Mouse (Mus musculus): ENCODE measurements around the gene Iffo1. TPM values are rescaled to one million over a fixed set of nuclear protein-coding genes. Genes with fewer than 3 reads are reported as not detected.
A peak's percentile ranks its signal among the peaks of the same experiment; 100 is the strongest.

Iffo1 gene
- 1 to 10 TPM; 7.8 to 9.4 TPM for total RNA-seq (2021)
- long read RNA-seq, experiment 1, partial matches to known transcripts, result 0 of 4 reads
- long read RNA-seq, experiment 1, other reads (novel, unspliced or antisense), result 4 of 4 reads
- long read RNA-seq, experiment 2, partial matches to known transcripts, result 2 of 9 reads
- long read RNA-seq, experiment 2, other reads (novel, unspliced or antisense), result 7 of 9 reads

DNA sequence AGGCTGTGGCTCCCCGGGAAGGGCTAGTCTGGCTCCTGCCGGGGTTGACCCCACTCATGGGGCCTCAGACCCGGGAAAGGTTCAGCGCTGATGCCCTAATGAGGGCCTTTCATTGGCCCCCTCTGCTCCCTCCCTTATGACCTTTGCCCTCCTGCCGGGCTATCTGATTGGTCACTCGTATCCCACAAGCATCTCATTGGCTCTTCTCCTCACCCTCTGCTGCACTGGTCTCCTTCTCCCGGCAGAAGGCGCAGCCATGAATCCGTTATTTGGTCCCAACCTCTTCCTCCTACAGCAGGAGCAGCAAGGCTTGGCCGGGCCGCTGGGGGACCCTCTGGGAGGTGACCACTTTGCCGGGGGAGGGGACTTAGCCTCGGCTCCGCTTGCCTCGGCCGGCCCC, at the start of gene Iffo1:
TSS of gene Iffo1 (plus strand) at position 241 of the 400 bp plus-strand sequence.
- TF ChIP-seq CTCF (IDR thresholded peaks at IDR 0.05), result peak; percentile 66
- DNase-seq, result peak; percentile 93
- Histone ChIP-seq H3K4me3 (peak within 1 kb of the TSS; percentile 79), H3K27ac (peak within 1 kb of the TSS; percentile 94)
- intact Hi-C loops (cut with DNase I), result loop anchor here (5.0 kb wide), 1 partner anchor 87 kb away; the partner anchor contains the start of gene Tapbpl

DNA sequence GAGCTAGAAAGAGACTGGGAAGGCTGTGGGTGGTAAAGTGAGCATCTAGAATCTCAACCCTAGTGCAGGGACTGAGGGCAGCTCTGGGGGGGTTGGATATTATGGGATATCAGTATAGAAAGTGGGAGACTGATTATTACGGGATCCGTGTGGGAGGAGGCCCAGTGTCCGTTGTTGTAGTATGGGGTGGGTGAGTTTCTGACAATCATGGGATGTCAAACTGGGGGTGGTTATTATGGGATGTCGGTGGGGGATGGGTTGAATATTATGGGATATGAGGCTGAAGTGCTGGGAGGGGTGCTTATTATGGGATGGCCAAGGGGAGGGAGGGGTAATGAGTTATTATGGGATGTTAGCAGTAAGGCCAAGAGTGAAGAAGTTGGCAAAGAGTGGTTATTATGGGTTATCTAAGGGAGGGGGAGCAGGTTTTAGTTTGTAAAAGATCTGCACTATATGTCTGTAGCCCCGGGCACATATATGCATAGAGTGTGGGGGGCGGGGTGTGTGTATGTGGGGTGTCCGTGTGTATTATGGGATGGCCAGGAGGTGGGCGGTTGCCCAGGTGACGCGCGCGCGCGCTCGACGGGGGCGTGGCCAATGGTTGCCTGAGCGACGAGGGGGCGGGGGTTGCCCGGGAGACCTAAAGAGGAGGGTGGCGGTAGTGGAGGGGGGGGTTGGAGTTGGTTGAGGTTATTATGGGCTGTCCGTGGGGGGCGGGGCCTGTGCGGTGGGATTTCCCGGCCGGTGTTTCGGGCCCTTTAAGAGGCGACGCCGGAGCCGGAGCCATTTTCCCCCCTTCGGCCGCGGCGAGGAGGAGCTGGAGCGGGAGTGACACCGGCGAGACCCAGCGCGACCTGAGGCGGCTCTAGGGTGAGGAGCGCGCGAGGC, 49.4 kb upstream of the Iffo1 start, which contains the start of gene Chd4:
TSS of gene Chd4 (plus strand) at position 591 of the 888 bp plus-strand sequence.
- peak within 1 kb of the TSS; percentile 98 for H3K4me3 ChIP-seq
- intact Hi-C loops (cut with DNase I), result loop anchor here (5.0 kb wide), 1 partner anchor 37 kb away; the partner anchor contains the start of gene Nop2
- H3K27ac ChIP-seq, result peak within 1 kb of the TSS; percentile 94
- TF ChIP-seq CTCF (IDR thresholded peaks at IDR 0.05), result no peak
- DNase-seq, result peak; percentile 94

DNA sequence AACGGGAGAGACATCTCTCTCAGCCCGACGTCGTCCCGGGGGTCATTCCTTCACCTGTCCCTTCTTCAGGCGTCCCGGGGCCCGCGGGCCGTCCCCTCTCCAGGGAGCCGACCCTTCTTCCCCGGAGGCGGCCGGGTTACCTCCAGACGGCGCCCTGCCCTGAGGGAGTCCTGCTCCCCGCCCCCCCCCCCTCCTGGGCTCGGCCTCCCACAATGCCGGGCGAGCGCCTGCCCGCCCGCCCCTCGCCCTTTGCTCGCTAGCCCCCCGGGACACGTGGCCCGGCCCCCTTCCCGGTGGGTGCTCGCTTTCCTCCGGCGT, 48.8 kb upstream of the Iffo1 start:
- Histone ChIP-seq H3K27ac (peak overlapping the region; percentile 94), H3K4me3 (peak overlapping the region; percentile 98)
- DNase-seq, result no peak
- intact Hi-C loops (cut with DNase I), result loop anchor here (5.0 kb wide), 1 partner anchor 36 kb away; the partner anchor contains the start of gene Nop2
- TF ChIP-seq CTCF (IDR thresholded peaks at IDR 0.05), result no peak

DNA sequence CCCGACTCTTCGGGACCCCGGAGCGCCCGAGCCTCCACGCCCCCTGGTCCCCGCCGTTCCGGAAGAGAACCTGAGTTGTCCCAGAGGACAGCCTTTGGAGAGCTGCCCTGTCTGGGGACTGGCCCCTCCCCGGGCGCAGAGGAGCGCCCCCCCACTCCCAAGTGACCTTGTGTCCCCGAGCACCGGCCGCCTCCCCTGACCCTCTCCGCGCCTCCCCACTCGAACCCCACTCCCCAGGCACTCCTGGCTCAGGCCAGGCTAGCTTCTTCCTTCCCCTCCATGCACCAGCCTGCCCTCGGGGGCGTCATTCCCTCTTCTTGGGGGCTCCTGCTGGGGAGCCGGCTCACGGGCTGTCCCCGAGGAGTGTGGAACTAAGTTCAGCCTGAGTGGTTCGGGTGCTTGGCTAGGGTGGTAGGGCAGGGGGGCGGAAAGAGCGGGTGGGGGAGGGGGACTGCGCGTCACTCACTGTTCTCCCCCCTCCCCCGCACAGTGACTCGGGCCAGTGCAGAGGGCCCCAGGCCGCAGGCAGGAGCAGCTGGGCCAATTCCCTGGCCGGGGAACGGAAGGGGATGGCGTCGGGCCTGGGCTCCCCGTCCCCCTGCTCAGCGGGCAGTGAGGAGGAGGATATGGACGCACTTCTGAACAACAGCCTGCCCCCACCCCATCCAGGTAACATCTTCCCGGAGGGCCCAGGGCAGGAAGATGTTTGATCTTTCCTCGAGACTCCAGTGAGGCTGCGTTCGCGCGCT, 48.3 kb upstream of the Iffo1 start:
- peak; percentile 80 for DNase-seq
- intact Hi-C loops (cut with DNase I), result loop anchor here (5.0 kb wide), 1 partner anchor 36 kb away; the partner anchor contains the start of gene Nop2
- no peak for TF ChIP-seq CTCF (IDR thresholded peaks at IDR 0.05)
- peak overlapping the region; percentile 94 for H3K27ac ChIP-seq
- H3K4me3 ChIP-seq, result peak overlapping the region; percentile 98

DNA sequence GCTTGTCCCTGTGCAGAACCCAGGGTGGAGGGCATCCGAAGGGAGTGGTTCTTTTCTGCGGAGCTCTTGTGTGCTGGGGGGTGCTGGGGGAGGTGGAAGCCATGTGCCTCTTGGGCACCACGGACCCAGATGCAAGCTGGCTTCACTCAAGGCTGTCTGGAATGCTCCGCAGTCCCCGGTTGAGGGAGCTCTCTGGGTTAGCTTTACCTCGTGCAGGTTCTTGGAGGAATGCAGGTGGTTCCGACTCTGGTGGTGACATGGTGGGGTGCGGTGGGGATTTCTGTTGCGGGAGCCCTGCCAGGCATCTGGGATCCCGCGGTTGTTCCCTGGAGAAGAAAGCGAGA, 47.7 kb upstream of the Iffo1 start:
- H3K4me3 ChIP-seq, result peak overlapping the region; percentile 98
- peak overlapping the region; percentile 94 for H3K27ac ChIP-seq
- intact Hi-C loops (cut with DNase I), result loop anchor here (5.0 kb wide), 1 partner anchor 35 kb away; the partner anchor contains the start of gene Nop2
- no peak for TF ChIP-seq CTCF (IDR thresholded peaks at IDR 0.05)
- DNase-seq, result no peak

DNA sequence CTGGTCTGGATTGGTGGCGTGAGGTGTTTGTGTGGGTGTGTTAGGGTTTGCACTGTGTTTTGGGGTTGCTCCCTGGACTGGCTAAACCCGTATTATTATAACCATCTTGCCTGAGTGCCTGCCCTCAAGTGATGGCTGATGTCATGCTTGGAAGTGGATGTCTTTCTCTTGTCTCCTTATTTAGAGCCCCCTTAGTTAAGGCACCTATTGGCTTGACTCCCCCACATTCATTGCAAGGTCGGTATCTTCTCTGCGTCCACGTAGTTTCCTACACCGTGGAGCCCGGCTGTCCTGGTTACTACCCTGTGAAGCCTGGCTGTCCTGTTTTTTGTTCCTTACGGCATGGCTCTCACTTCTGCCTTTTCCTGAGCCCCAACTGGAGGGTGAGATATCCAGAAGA, 47.1 kb upstream of the Iffo1 start:
- intact Hi-C loops (cut with DNase I), result loop anchor here (5.0 kb wide), 1 partner anchor 34 kb away; the partner anchor contains the start of gene Nop2
- H3K4me3 ChIP-seq, result peak overlapping the region; percentile 98
- H3K27ac ChIP-seq, result peak overlapping the region; percentile 94
- TF ChIP-seq CTCF (IDR thresholded peaks at IDR 0.05), result no peak
- no peak for DNase-seq

DNA sequence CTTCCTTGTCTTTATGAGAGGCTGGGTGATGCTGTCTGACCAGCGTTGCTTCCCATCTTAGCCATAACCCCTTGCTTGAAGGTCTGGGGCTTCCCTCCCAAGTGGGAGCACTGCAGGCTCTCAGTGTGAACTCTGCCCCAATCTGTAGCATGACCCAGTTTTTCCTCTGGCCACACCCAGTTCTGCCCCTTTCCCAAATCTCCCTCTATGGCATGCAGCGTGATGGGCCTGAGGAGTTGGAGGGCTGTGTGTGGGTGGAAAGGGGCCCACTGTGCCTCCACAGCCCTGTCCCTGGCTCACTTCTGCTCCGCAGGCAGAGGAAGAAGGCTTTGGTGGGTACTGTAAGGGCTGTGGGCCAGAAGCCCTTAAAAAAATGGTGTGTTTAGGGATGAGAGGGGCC, 46.5 kb upstream of the Iffo1 start:
- intact Hi-C loops (cut with DNase I), result loop anchor here (5.0 kb wide), 1 partner anchor 34 kb away; the partner anchor contains the start of gene Nop2
- Histone ChIP-seq H3K27ac (peak overlapping the region; percentile 94), H3K4me3 (peak overlapping the region; percentile 98)
- TF ChIP-seq CTCF (IDR thresholded peaks at IDR 0.05), result no peak
- DNase-seq, result no peak

DNA sequence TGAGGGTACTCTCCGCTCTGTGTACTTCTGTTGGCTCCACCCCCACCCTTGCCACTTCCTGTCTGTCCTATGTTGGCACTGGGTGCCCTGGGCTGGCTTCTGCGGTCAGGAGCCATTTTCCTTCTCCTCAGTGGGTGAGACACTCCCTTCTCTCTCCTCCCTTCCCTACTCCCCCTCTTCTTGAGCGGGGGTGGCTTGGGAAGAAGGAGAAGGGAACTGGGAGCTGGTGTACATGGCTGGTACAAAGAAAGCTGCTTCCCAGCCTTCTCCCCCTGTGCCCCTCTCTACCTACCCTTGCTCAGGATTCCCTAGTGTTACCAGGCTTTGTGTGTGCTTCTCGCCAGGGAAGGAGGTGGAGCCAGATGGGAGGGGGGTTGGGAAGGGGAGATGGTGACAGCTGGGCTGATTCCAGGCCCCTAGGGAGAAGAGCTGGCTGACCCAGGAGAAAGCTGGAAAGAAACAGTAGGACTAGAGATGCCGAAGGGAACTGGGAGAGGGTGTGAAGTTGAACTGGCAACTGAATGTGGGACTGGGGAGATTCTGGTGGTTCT, 45.5 kb upstream of the Iffo1 start:
- peak; percentile 60 for DNase-seq
- TF ChIP-seq CTCF (IDR thresholded peaks at IDR 0.05), result no peak
- peak overlapping the region; percentile 94 for H3K27ac ChIP-seq
- H3K4me3 ChIP-seq, result peak overlapping the region; percentile 98
- intact Hi-C loops (cut with DNase I), result loop anchor here (5.0 kb wide), 1 partner anchor 33 kb away; the partner anchor contains the start of gene Nop2

DNA sequence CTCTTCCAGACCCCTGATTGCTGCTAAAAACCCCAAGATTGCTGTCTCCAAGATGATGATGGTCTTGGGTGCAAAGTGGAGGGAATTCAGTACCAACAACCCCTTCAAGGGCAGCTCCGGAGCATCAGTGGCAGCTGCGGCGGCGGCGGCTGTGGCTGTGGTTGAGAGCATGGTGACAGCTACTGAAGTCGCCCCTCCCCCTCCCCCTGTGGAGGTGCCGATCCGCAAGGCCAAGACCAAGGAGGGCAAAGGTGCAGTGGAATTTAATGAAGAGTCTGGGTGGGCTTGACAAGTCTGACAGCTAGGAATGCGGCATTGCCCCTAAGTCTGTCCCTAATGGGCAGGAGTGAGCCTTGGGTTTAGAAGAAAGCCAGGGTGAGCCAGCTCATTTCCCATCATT, 43.6 kb upstream of the Iffo1 start:
- TF ChIP-seq CTCF (IDR thresholded peaks at IDR 0.05), result no peak
- Histone ChIP-seq H3K4me3 (no peak overlapping the region), H3K27ac (no peak overlapping the region)
- intact Hi-C loops (cut with DNase I), result loop anchor here (5.0 kb wide), 1 partner anchor 76 kb away; no protein-coding TSS in a partner anchor
- DNase-seq, result no peak

DNA sequence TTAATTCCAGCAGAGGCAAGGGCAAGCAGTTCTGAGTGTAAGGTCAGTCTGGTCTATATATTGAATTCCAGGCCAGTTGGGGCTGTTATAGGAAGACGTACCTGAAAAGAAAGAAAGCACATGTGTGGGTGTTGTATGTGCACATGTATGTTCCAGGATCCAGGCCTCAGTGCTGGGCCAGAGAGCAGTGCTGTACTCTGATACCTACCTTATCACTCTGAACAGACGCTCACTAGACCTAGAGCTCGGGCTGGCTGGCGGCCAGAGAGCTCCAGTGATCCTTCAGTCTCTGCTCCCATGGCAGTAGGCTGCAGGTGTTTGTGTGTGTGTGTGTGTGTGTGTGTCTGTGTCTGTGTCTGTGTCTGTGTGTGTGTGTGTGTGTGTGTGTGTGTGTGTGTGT, 40.8 kb upstream of the Iffo1 start:
- intact Hi-C loops (cut with DNase I), result loop anchor here (5.0 kb wide), 1 partner anchor 73 kb away; no protein-coding TSS in a partner anchor
- Histone ChIP-seq H3K27ac (no peak overlapping the region), H3K4me3 (no peak overlapping the region)
- DNase-seq, result no peak
- TF ChIP-seq CTCF (IDR thresholded peaks at IDR 0.05), result no peak

DNA sequence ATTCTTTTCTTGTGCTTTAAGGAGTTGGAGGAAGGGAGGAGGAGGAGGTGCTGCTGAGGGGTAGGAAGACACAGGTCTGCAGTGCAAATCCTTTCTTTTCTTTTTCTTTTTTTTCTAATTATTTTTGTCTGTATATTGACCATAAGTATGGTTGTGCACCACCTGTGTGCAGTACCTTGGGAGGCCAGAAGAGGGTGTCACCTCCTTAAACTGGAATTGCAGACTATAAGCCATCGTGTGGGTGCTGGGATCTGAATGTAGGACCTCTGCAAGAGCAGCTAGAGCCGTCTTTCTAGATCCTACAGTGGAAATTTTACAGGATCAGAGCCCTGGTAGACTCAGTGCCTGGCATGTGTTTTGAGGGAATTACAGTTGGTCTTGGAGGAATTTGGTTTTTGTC, 37.3 kb upstream of the Iffo1 start:
- Histone ChIP-seq H3K4me3 (no peak overlapping the region), H3K27ac (no peak overlapping the region)
- intact Hi-C loops (cut with DNase I), result no loop called here
- no peak for DNase-seq
- peak; percentile 34 for TF ChIP-seq CTCF (IDR thresholded peaks at IDR 0.05)

DNA sequence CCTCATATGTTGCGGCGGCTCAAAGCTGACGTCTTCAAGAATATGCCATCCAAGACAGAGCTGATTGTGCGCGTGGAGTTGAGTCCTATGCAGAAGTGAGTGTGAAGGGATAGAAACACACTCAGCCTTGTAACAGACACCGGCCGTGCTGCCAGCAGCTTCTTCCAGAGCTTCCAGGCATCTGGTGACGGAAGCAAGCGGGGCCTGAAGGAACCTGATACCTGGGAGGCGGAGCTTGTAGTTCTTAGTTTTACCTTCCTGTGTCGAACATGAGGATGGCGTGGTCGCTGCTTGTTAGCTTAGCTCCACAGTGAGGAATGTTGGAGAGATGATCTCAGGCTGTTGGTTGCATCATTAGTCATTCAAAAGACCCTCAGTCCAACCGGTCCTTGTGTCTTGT, 35.7 kb upstream of the Iffo1 start:
- intact Hi-C loops (cut with DNase I), result no loop called here
- no peak for DNase-seq
- TF ChIP-seq CTCF (IDR thresholded peaks at IDR 0.05), result no peak
- H3K4me3 ChIP-seq, result no peak overlapping the region
- H3K27ac ChIP-seq, result no peak overlapping the region
